ENCODE assay signal across 8 mouse cellular contexts in genomic region chr5:127649077-127649476, GRCm38 (mm10). TPM values are rescaled to one million over a fixed set of nuclear protein-coding genes. Genes with fewer than 3 reads are reported as not detected.
A peak's percentile ranks its signal among the peaks of the same experiment; 100 is the strongest.
DNase-seq lines count a peak whose midpoint lies in the region; ATAC-seq lines count a peak whose summit lies in the region.

No protein-coding gene starts in this region.

- peak; percentile 9 for DNase-seq in gastrocnemius, adult 18-20 months (ENCODE audit: low spot score)
- DNase-seq in gastrocnemius, postnatal 25 days, result no peak
- DNase-seq in spleen, adult 18-20 months, result peak; percentile 28 to 53
- DNase-seq in spleen, adult 12 weeks (ENCODE audit: low spot score), result no peak
- peak; percentile 11 to 57 for DNase-seq in spleen, postnatal 10 days (ENCODE audit: low spot score in 2 of 2)
- DNase-seq in Muller cell, postnatal 12 days (ENCODE audit: inconsistent ontology term), result no peak
- DNase-seq in adipocyte (ENCODE audit: low spot score), result no peak

- peak; percentile 32 to 62; a peak in 1 of 4 replicates for ATAC-seq in hematopoietic stem cell, adult 5-6 weeks (replicated peaks in 1 of 2; ENCODE audit: insufficient read depth in 1 of 2, low FRiP score in 2 of 2, low TSS enrichment in 1 of 2, low read depth in 1 of 2, poor library complexity in 2 of 2, severe bottlenecking in 2 of 2)

RNA-seq across cellular contexts. Expression of gene Slc15a4, which starts 16.4 kb away (rescaled TPM):
- total RNA-seq in gastrocnemius, adult 18-20 months (2021), result 10 to 100 TPM; 19.2 to 22.4 TPM
- total RNA-seq in gastrocnemius, postnatal 25 days (2021), result 10 to 100 TPM in 1 of 2 experiments, 1 to 10 TPM in 1; 9.9 to 16.4 TPM
- 13.5 and 65.1 TPM in 2 replicates for total RNA-seq in hematopoietic stem cell, adult 5-6 weeks (2017)

RNA-seq across cellular contexts. Expression of gene Glt1d1, which starts 17.0 kb away (rescaled TPM):
- total RNA-seq in gastrocnemius, adult 18-20 months (2021), result not detected
- total RNA-seq in gastrocnemius, postnatal 25 days (2021), result not detected
- 0.30 and 0.94 TPM in 2 replicates for total RNA-seq in hematopoietic stem cell, adult 5-6 weeks (2017)

Comparison
In these comparisons a context has a peak if more than half of its experiments do, and no peak if none do; other contexts are left out.
1. DNase-seq: peak in gastrocnemius, adult 18-20 months (single experiment), spleen, adult 18-20 months (2 of 2) and spleen, postnatal 10 days (2 of 2); none in gastrocnemius, postnatal 25 days (single experiment), spleen, adult 12 weeks (single experiment), Muller cell, postnatal 12 days (single experiment) and adipocyte (single experiment).